Mouse (Mus musculus): ENCODE measurements at regions not wholly inside any gene's neighbourhood (a gene's known extent, or its start where the extent isn't known, plus 50 kb on each side); places are given as distances from the start of the nearest gene placed in this dataset.
A peak's percentile ranks its signal among the peaks of the same experiment; 100 is the strongest.

DNA sequence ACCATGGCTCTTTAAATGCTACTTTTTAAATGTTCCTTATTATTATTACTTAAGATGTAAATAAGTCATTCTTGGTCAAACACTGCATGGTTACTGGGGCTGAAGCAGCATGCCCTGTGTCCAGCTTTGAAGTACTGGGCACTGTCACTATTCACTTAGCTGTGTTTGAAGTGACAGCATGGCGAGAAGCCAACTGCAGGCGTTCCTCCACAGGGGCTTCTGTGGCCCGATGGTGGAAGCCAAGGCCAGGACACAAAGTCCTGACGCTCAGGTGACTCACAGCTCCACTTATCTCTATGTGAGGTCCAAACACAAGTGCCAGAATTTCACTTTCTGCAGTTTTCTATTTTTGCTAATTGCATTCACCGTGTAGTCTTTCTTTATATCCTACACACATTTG, 65.3 kb downstream of the Cdca7 start:
- no peak overlapping the region for H3K9ac ChIP-seq (ENCODE audit: low read length)
- 77% methylated on average over 5 of the region's 5 CpGs for WGBS

DNA sequence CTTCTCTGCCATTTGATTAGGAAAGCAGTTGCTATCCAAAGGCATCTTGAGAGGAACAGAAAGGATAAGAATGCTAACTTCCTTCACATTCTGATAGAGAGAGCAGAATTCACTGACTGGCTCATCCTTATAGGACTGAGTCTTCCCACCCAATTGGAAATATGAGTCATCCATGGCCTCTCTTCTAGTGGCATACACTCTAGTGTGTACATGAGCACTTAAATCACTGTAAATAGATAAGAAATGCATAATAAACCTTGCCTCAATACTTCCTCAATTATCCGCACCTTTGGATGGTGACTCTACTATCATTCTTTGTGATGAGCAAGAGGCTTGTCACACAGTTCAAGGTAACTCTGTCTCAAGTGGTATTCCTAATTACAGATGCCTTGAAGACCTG, 69.5 kb downstream of the Cdca7 start:
- Histone ChIP-seq H3K27ac (ENCODE audit: low read depth) (no peak overlapping the region), H3K4me3 (ENCODE audit: low read depth, low read length) (no peak overlapping the region), H3K9me3 (ENCODE audit: control insufficient read depth, low read length) (no peaks in the 10 kb centered on the region), H3K27me3 (replicated peaks; ENCODE audit: control insufficient read depth, insufficient read depth, low read length) (no peaks in the 10 kb centered on the region), H3K4me2 (ENCODE audit: low read length) (no peak overlapping the region), H3K36me3 (ENCODE audit: control insufficient read depth, insufficient read depth, low read length) (no peaks in the 10 kb centered on the region), H3K9ac (ENCODE audit: low read length) (no peak overlapping the region), H3K4me1 (replicated peaks; ENCODE audit: control insufficient read depth, insufficient read depth, low read length) (0 out of 2 replicates have a peak, but pooled peaks cover 5% of the 10 kb centered on the region)
- DNase-seq (ENCODE audit: low spot score) = no peak
- WGBS = 87% methylated on average over 1 of the region's 1 CpGs
- ATAC-seq (replicated peaks; ENCODE audit: low FRiP score, low TSS enrichment, low read depth) = no peak

More for the DNA sequence above, 65.3 kb downstream of the Cdca7 start:
- no peak for DNase-seq (ENCODE audit: low spot score)
- Histone ChIP-seq H3K4me2 (ENCODE audit: low read length) (no peak overlapping the region), H3K27me3 (replicated peaks; ENCODE audit: control insufficient read depth, insufficient read depth, low read length) (no peaks in the 10 kb centered on the region), H3K4me1 (replicated peaks; ENCODE audit: control insufficient read depth, insufficient read depth, low read length) (no peaks in the 10 kb centered on the region), H3K36me3 (ENCODE audit: control insufficient read depth, insufficient read depth, low read length) (no peaks in the 10 kb centered on the region), H3K9me3 (ENCODE audit: control insufficient read depth, low read length) (no peaks in the 10 kb centered on the region), H3K27ac (ENCODE audit: low read depth) (no peak overlapping the region), H3K4me3 (ENCODE audit: low read depth, low read length) (no peak overlapping the region)
- ATAC-seq (replicated peaks; ENCODE audit: low FRiP score, low TSS enrichment, low read depth) = no peak

DNA sequence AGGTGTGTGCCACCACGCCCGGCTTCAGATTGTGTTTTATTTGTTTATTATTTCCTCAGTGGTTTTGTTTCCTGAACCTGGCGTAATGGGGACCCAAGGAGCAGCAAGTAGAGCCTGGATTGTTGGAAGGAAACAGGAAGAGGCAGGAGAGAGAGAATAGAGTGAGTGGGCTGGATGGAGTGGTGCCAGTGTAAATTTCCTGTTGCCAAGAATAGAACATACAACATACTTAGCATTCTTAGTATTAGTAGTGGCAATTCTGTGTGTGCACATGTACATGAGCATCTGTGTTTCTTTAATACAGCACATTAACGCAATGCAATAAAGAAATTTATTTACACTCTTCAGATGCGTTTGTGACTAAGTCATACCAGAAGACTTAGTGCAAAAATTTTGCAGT, 70.5 kb downstream of the Cdca7 start:
- ATAC-seq (replicated peaks; ENCODE audit: low FRiP score, low TSS enrichment, low read depth) = no peak
- Histone ChIP-seq H3K4me3 (ENCODE audit: low read depth, low read length) (no peak overlapping the region), H3K36me3 (ENCODE audit: control insufficient read depth, insufficient read depth, low read length) (no peaks in the 10 kb centered on the region), H3K4me1 (replicated peaks; ENCODE audit: control insufficient read depth, insufficient read depth, low read length) (peaks cover 10% of the 10 kb centered on the region; the same call in 1 of the 2 replicates), H3K27ac (ENCODE audit: low read depth) (no peak overlapping the region), H3K4me2 (ENCODE audit: low read length) (no peak overlapping the region), H3K27me3 (replicated peaks; ENCODE audit: control insufficient read depth, insufficient read depth, low read length) (no peaks in the 10 kb centered on the region), H3K9me3 (ENCODE audit: control insufficient read depth, low read length) (no peaks in the 10 kb centered on the region), H3K9ac (ENCODE audit: low read length) (no peak overlapping the region)
- no peak for DNase-seq (ENCODE audit: low spot score)
- 71% methylated on average over 5 of the region's 5 CpGs for WGBS

DNA sequence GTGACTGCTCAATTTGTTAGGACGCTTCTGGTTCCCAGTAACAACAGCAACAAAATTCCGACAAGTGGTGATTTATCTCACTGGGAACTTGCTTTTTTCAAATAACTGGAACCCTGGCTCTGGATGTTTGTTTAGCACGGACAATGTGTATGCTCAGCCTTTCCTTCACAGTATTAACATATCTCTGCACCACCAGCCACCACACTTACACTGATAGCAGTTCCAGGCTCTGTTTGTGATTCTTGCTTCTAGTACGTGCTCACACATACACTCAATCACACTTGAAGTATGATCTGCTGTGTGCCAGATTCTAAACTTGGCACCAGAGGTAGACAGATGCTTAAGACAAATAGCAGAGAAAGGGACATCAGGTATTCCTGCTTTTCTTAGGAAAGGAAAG, 71.0 kb downstream of the Cdca7 start:
- no peak overlapping the region for H3K4me3 ChIP-seq (ENCODE audit: low read depth, low read length)
- H3K27ac ChIP-seq (ENCODE audit: low read depth) = peak overlapping the region; percentile 22; the same call in 1 of the 2 replicates
- H3K9me3 ChIP-seq (ENCODE audit: control insufficient read depth, low read length) = no peaks in the 10 kb centered on the region
- H3K9ac ChIP-seq (ENCODE audit: low read length) = no peak overlapping the region
- H3K4me2 ChIP-seq (ENCODE audit: low read length) = no peak overlapping the region
- WGBS = 27% methylated on average over 4 of the region's 4 CpGs
- peaks cover 12% of the 10 kb centered on the region; the same call in 1 of the 2 replicates for H3K4me1 ChIP-seq (replicated peaks; ENCODE audit: control insufficient read depth, insufficient read depth, low read length)
- ATAC-seq (replicated peaks; ENCODE audit: low FRiP score, low TSS enrichment, low read depth) (no peak), DNase-seq (ENCODE audit: low spot score) (no peak)
- H3K27me3 ChIP-seq (replicated peaks; ENCODE audit: control insufficient read depth, insufficient read depth, low read length) = no peaks in the 10 kb centered on the region
- H3K36me3 ChIP-seq (ENCODE audit: control insufficient read depth, insufficient read depth, low read length) = no peaks in the 10 kb centered on the region

DNA sequence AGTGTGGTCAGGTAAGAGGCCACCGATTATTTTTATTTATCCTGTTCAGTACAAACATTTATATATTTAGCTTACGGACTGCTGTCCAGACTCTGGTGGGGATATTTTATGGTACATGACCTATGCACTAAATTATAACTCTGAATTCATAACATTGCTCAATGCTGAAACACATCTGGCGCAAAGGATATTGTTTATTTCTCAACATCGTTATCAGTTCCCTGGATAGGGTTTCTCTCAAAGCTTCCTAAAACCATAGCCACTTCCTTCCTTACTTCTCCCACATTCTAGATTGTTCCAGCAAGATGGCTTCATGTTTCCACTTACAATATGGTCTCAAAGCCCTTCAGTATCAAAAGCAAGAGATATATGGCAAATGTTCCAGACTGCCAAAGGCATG, 75.3 kb downstream of the Cdca7 start:
- Histone ChIP-seq H3K4me1 (replicated peaks; ENCODE audit: control insufficient read depth, insufficient read depth, low read length) (peaks cover 12% of the 10 kb centered on the region; the same call in 1 of the 2 replicates), H3K9me3 (ENCODE audit: control insufficient read depth, low read length) (no peaks in the 10 kb centered on the region), H3K27me3 (replicated peaks; ENCODE audit: control insufficient read depth, insufficient read depth, low read length) (no peaks in the 10 kb centered on the region), H3K36me3 (ENCODE audit: control insufficient read depth, insufficient read depth, low read length) (no peaks in the 10 kb centered on the region), H3K9ac (ENCODE audit: low read length) (no peak overlapping the region), H3K27ac (ENCODE audit: low read depth) (no peak overlapping the region), H3K4me3 (ENCODE audit: low read depth, low read length) (no peak overlapping the region), H3K4me2 (ENCODE audit: low read length) (no peak overlapping the region)
- no peak for ATAC-seq (replicated peaks; ENCODE audit: low FRiP score, low TSS enrichment, low read depth)
- WGBS = 56% methylated on average over 4 of the region's 4 CpGs
- DNase-seq (ENCODE audit: low spot score) = no peak

DNA sequence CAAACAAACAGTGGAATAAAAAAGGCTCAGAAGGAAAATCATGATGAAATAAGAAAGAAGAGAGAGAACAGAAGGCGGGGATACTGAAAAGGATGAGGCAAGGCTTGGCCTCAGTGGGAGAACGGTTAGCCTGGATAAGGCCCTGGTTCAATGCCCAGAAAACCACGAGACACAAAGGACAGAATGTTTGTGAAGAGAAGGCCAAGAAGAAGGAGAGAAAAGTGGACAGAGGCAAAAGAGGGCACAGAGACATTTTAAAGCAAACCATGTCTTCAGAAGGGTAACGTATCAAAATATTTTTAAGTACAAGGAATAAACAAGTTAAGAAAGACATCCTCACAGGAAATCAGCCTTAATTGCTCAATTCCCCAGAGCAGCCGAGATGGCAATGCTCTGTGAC, 78.6 kb downstream of the Cdca7 start:
- Histone ChIP-seq H3K27ac (ENCODE audit: low read depth) (no peak overlapping the region), H3K27me3 (replicated peaks; ENCODE audit: control insufficient read depth, insufficient read depth, low read length) (no peaks in the 10 kb centered on the region), H3K36me3 (ENCODE audit: control insufficient read depth, insufficient read depth, low read length) (no peaks in the 10 kb centered on the region), H3K4me1 (replicated peaks; ENCODE audit: control insufficient read depth, insufficient read depth, low read length) (peaks cover 27% of the 10 kb centered on the region), H3K9me3 (ENCODE audit: control insufficient read depth, low read length) (no peaks in the 10 kb centered on the region), H3K4me2 (ENCODE audit: low read length) (no peak overlapping the region), H3K4me3 (ENCODE audit: low read depth, low read length) (no peak overlapping the region), H3K9ac (ENCODE audit: low read length) (no peak overlapping the region)
- DNase-seq (ENCODE audit: low spot score) (no peak), ATAC-seq (replicated peaks; ENCODE audit: low FRiP score, low TSS enrichment, low read depth) (no peak)
- 82% methylated on average over 5 of the region's 5 CpGs for WGBS

DNA sequence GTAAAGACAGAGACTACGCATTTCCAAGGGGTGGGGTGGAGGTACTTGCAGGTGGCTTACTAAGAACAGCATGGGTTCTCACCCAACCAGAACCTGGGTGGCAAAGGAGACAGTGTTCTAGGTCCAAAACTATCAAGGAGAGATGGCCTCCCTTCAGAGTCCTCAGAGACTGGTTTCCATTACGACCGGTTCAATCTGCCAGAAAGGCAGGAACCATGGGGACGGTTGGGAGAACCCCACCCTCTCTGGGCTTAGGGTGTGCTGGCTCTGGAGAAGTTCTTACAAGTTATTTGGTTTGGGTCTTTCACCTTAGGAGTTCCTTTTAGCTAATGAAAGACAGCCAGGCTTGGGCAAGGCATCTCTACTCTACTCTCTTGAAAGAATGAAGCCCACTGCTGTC, 79.2 kb downstream of the Cdca7 start:
- H3K36me3 ChIP-seq (ENCODE audit: control insufficient read depth, insufficient read depth, low read length) = no peaks in the 10 kb centered on the region
- no peaks in the 10 kb centered on the region for H3K9me3 ChIP-seq (ENCODE audit: control insufficient read depth, low read length)
- H3K27me3 ChIP-seq (replicated peaks; ENCODE audit: control insufficient read depth, insufficient read depth, low read length) = no peaks in the 10 kb centered on the region
- 93% methylated on average over 4 of the region's 4 CpGs for WGBS
- no peak overlapping the region for H3K4me2 ChIP-seq (ENCODE audit: low read length)
- H3K4me3 ChIP-seq (ENCODE audit: low read depth, low read length) = no peak overlapping the region
- H3K27ac ChIP-seq (ENCODE audit: low read depth) = no peak overlapping the region
- H3K9ac ChIP-seq (ENCODE audit: low read length) = no peak overlapping the region
- no peak for ATAC-seq (replicated peaks; ENCODE audit: low FRiP score, low TSS enrichment, low read depth)
- H3K4me1 ChIP-seq (replicated peaks; ENCODE audit: control insufficient read depth, insufficient read depth, low read length) = peaks cover 27% of the 10 kb centered on the region
- DNase-seq (ENCODE audit: low spot score) = no peak

DNA sequence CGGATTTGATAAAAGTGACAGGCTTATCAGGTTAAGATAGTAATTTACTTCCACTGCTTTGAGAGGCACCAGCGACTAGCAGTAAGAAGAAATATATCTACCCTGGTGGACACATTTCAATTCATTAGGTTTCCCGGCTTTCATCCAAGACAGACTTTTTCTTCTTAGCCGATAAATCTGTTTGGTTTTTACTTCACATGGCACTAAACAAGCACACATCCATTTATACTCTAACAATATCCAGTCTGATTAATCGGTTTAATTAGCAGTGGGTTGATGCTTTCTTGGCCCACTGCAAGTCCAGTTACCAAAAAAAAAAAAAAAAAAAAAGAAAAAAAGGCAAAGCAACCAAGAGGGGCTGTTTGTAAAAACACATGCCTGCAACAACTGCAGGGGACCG, 79.6 kb downstream of the Cdca7 start:
- Histone ChIP-seq H3K4me2 (ENCODE audit: low read length) (no peak overlapping the region), H3K4me3 (ENCODE audit: low read depth, low read length) (no peak overlapping the region), H3K9me3 (ENCODE audit: control insufficient read depth, low read length) (no peaks in the 10 kb centered on the region), H3K9ac (ENCODE audit: low read length) (no peak overlapping the region), H3K27ac (ENCODE audit: low read depth) (no peak overlapping the region), H3K36me3 (ENCODE audit: control insufficient read depth, insufficient read depth, low read length) (no peaks in the 10 kb centered on the region), H3K4me1 (replicated peaks; ENCODE audit: control insufficient read depth, insufficient read depth, low read length) (peaks cover 27% of the 10 kb centered on the region), H3K27me3 (replicated peaks; ENCODE audit: control insufficient read depth, insufficient read depth, low read length) (no peaks in the 10 kb centered on the region)
- ATAC-seq (replicated peaks; ENCODE audit: low FRiP score, low TSS enrichment, low read depth) (no peak), DNase-seq (ENCODE audit: low spot score) (no peak)
- 60% methylated on average over 6 of the region's 6 CpGs for WGBS

DNA sequence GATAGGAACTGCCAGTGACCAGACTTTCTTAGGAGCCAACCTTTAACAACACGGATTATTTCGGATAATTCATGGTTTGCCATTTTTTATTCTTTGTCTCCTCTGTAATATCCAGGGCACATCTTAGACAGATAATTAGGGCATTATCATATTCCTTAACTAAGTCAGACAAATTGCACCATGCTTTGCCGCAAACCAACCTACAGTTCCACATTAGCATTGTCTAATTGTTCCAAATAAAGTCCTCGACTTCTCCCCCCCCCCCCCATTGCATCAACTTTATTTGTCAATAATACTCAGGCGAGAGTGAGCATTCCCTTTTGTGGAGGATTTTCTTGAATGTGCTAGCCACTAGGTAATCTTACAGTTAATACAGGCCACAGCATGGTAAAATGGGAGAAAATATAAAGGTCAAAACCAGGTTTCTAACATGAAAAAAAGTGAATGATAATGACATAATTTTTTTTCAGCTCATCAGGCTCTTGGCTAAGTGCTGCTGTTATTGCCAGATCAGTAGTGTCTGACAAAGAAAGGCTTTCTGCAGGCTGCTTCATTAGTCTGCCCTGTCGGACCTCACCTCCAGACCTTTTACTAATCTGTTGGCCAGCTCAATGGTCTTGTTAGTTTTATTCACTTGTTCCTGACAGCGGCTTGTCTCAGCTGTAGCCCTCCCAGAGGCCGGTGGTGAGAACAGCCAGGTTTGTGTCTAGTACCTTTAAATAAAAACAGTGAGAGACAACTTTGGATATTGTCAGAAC, 80.3 kb downstream of the Cdca7 start:
- H3K27me3 ChIP-seq (replicated peaks; ENCODE audit: control insufficient read depth, insufficient read depth, low read length) = no peaks in the 10 kb centered on the region
- no peaks in the 10 kb centered on the region for H3K9me3 ChIP-seq (ENCODE audit: control insufficient read depth, low read length)
- no peak overlapping the region for H3K4me2 ChIP-seq (ENCODE audit: low read length)
- H3K4me3 ChIP-seq (ENCODE audit: low read depth, low read length) = no peak overlapping the region
- H3K4me1 ChIP-seq (replicated peaks; ENCODE audit: control insufficient read depth, insufficient read depth, low read length) = peaks cover 24% of the 10 kb centered on the region
- no peaks in the 10 kb centered on the region for H3K36me3 ChIP-seq (ENCODE audit: control insufficient read depth, insufficient read depth, low read length)
- ATAC-seq (replicated peaks; ENCODE audit: low FRiP score, low TSS enrichment, low read depth) (no peak), DNase-seq (ENCODE audit: low spot score) (no peak)
- H3K27ac ChIP-seq (ENCODE audit: low read depth) = no peak overlapping the region
- WGBS = 63% methylated on average over 8 of the region's 8 CpGs
- H3K9ac ChIP-seq (ENCODE audit: low read length) = no peak overlapping the region
